Mouse (Mus musculus): ENCODE data around the gene Epha7. TPM values are rescaled to one million over a fixed set of nuclear protein-coding genes. Genes with fewer than 3 reads are reported as not detected.

Epha7 gene
- polyA plus RNA-seq, 1 experiment from 2014 or later = 74.4 TPM

DNA sequence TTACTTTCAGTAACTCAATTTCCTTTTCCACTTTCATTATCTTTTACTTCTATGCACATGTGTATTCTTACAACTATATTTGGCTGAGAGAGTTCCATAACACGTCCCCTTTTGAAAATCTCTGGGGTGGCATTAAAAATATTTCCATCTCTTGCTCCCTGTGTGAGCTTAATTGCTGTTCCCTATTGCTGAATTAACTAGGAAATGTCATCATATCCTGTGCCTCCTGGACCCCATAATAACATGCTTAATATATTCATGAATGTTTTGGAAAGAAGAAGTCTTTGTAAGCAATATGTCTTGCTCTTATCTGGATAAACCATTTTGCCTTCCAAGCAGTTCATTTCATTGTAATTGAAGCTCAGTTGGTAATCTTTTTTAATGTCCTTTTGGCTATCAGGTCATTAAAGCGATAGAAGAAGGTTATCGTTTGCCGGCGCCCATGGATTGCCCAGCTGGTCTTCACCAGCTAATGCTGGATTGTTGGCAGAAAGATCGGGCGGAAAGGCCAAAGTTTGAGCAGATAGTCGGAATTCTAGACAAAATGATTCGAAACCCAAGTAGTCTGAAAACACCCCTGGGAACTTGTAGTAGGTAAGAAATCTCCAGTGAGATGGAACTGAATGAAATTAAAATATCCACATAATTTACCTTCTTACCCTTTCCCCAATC, 148.1 kb downstream of the Epha7 start:
- WGBS = 91% methylated on average over 9 of the region's 9 CpGs
- H3K36me3 ChIP-seq = no peaks in the 10 kb centered on the region
- no peak for ATAC-seq (ENCODE audit: low FRiP score, low read depth)
- no peak overlapping the region for H3K27ac ChIP-seq (replicated peaks)
- no peaks in the 10 kb centered on the region for H3K9me3 ChIP-seq
- H3K4me3 ChIP-seq = no peak overlapping the region
- H3K27me3 ChIP-seq = peaks cover 8% of the 10 kb centered on the region
- H3K9ac ChIP-seq (replicated peaks) = no peak overlapping the region
- no peaks in the 10 kb centered on the region for H3K4me1 ChIP-seq
- H3K4me2 ChIP-seq (replicated peaks) = no peak overlapping the region

DNA sequence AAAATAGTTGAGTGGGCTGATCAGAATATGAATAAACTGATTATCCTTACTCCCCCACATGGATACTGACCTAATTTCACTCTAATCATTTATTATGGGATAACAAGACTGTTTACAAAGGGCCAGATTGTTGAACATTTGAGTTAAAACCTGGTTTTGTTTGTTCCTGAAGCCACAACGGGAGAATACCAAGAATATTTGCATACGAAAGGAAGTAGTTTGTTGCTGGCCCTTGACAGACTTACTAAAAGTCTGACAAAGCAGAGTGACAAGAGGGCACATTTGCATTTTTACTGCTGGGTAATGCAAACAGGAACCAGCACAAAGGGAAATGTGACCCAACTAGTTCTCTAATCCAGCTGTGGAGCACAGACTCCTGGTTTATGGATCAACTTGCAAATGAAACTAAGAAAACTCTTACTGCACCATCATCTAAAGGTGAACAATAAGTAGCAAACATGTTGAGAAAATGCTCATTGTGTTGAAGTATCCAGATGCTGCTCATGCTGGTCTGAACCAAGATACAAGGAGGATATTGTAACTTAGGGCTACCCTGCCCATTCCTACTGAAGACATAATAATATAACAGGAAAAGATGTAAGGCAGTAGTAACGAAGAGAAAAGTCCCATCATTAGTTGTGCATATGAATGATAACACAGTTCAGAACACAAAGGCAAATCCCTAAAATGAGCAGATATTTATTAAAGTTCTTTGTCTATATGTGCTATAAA, 154.8 kb downstream of the Epha7 start:
- WGBS = 35% methylated on average over 3 of the region's 3 CpGs
- no peak overlapping the region for H3K4me3 ChIP-seq
- H3K4me1 ChIP-seq = peaks cover 7% of the 10 kb centered on the region; the same call in 1 of the 2 replicates
- H3K9me3 ChIP-seq = no peaks in the 10 kb centered on the region
- no peaks in the 10 kb centered on the region for H3K36me3 ChIP-seq
- H3K27me3 ChIP-seq = peaks cover 26% of the 10 kb centered on the region
- H3K27ac ChIP-seq (replicated peaks) = no peak overlapping the region
- no peak overlapping the region for H3K4me2 ChIP-seq (replicated peaks)
- peak; percentile 84 for ATAC-seq (ENCODE audit: low FRiP score, low read depth)
- no peak overlapping the region for H3K9ac ChIP-seq (replicated peaks)

- no peaks in the 10 kb centered on the region for H3K4me1 ChIP-seq
- H3K27me3 ChIP-seq = no peaks in the 10 kb centered on the region
- H3K9ac ChIP-seq (replicated peaks) = no peak overlapping the region
- no peaks in the 10 kb centered on the region for H3K36me3 ChIP-seq
- no peaks in the 10 kb centered on the region for H3K9me3 ChIP-seq
- no peak overlapping the region for H3K4me2 ChIP-seq (replicated peaks)
- ATAC-seq (ENCODE audit: low FRiP score, low read depth) = no peak
- 70% methylated on average over 3 of the region's 3 CpGs for WGBS
- H3K4me3 ChIP-seq = no peak overlapping the region
- H3K27ac ChIP-seq (replicated peaks) = no peak overlapping the region
Observed at GRCm38 (mm10) chr4:28998462-28999286, 185.7 kb downstream of the Epha7 start.

DNA sequence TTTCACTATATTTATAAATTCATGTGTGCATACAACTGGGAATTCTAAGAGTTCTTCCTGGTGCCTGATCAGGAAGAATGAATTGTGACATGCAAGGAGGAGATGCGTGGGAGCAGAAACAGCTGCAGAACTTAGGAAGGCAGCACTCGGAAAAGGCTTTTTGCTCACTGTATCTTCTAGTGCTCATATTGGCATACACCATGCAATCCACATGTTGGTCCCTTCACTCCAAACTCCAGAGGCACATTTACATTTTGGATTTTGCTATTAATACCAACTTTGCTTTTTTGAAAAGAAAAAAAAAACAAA, 186.3 kb downstream of the Epha7 start:
- H3K4me3 ChIP-seq = no peak overlapping the region
- H3K27ac ChIP-seq (replicated peaks) = no peak overlapping the region
- H3K4me2 ChIP-seq (replicated peaks) = no peak overlapping the region
- H3K9ac ChIP-seq (replicated peaks) = no peak overlapping the region
- ATAC-seq (ENCODE audit: low FRiP score, low read depth) = no peak
- H3K4me1 ChIP-seq = no peaks in the 10 kb centered on the region
- H3K27me3 ChIP-seq = no peaks in the 10 kb centered on the region
- H3K36me3 ChIP-seq = no peaks in the 10 kb centered on the region
- no peaks in the 10 kb centered on the region for H3K9me3 ChIP-seq
- 84% methylated on average over 2 of the region's 2 CpGs for WGBS

DNA sequence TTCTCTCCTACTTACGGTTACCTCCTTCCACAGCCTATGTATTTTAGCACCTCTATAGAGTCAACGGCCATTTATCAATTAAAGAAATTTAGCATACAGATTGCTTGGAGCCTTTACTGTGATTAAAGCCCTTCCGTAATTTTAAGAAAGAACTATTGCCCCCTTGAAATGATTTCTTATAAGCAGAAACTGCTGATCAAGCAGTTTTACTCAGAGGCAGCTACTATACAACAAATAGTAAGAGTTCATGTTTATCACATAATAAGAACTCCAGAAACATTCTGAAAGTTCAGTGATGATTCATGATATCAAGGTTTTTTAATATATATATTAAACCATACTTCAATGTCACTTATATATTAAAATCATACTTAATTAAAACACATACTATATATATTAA, 197.4 kb downstream of the Epha7 start:
- no peak overlapping the region for H3K4me3 ChIP-seq
- 96% methylated on average over 3 of the region's 3 CpGs for WGBS
- H3K27ac ChIP-seq (replicated peaks) = no peak overlapping the region
- ATAC-seq (ENCODE audit: low FRiP score, low read depth) = no peak
- no peak overlapping the region for H3K9ac ChIP-seq (replicated peaks)
- no peaks in the 10 kb centered on the region for H3K9me3 ChIP-seq
- no peaks in the 10 kb centered on the region for H3K36me3 ChIP-seq
- H3K27me3 ChIP-seq = no peaks in the 10 kb centered on the region
- no peak overlapping the region for H3K4me2 ChIP-seq (replicated peaks)
- no peaks in the 10 kb centered on the region for H3K4me1 ChIP-seq

Measured in midbrain, embryonic 12.5 days (tissue).